Mouse (Mus musculus) cerebellum, adult 2 months (tissue): Measurements from ENCODE around the gene Trhde.

ENCODE experiments used
- CTCF ChIP-seq: fragments of 200-500 bp; IDR thresholded peaks from 2 replicates; pipeline ENCODE4 v1.5.1; 2011; ENCODE audit warnings: low read depth, mild to moderate bottlenecking, control low read depth, low read length, moderate library complexity, borderline replicate concordance; ENCODE audit not compliant: insufficient read depth
- POLR2A ChIP-seq: fragments of 200-500 bp; IDR thresholded peaks from 2 replicates; pipeline ENCODE4 v1.6.1; 2011; ENCODE audit warnings: low read length, control low read depth, borderline replicate concordance; ENCODE audit not compliant: insufficient read depth

DNA sequence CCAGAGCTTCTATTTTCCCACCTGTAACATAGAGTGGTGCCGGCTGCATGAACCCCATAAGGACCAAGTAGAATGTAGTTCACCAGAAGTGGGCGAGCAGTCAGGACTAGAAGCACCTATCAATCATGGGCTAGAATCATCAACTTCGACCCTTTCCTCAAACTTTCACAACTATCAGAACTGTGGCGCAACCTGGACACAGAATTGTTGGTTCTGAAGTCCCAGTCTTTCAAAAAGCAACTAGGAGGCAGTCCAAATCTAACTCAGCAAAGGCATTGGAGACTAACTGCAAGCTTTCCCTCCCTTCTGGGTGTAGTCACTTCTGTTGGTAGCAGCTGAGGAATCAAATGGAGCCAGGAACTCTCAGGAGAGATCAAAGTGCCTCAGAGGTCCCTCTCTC lies 2.6 kb downstream of the Trhde start:
- TF ChIP-seq CTCF (no peak), POLR2A (no peak)
